Mouse (Mus musculus) embryo, embryonic 11.5 days (tissue): Measurements from ENCODE around the gene Usp29.
"Not testable (repeated sequence)": the region's sequence is repeated elsewhere in the genome, so short reads cannot be mapped to it uniquely, and the experiment has no call there.

Source experiments
- DNase-seq: peaks from one replicate; pipeline ENCODE4 v3.0.0-alpha.2; 2012; ENCODE audit warnings: low read depth, low spot score

The Usp29 gene

GRCm38 (mm10) chr7:6765240-6765639, 34.9 kb downstream of the Usp29 start:
- DNase-seq = no peak

DNA sequence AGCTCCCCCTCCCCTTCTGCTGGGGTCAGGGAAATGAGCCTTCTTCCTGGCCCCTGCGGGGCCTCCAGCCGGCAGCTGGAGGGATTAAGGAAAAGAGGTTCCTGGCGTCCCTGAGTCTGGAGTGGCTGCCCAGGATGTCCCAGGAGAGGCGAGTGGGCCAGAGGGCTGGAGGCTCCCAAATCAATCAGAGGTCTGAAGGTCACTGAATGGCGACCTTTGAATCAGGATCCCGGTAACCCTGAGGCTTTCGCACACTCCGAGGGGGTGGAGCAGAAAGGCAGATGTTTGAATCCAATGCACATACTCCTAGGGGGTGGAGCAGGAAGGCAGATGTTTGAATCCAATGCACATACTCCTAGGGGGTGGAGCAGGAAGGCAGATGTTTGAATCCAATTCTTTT, 39.9 kb downstream of the Usp29 start:
- no peak for DNase-seq

- DNase-seq = not testable (repeated sequence)
Observed at GRCm38 (mm10) chr7:6773865-6774413, 43.6 kb downstream of the Usp29 start.

DNA sequence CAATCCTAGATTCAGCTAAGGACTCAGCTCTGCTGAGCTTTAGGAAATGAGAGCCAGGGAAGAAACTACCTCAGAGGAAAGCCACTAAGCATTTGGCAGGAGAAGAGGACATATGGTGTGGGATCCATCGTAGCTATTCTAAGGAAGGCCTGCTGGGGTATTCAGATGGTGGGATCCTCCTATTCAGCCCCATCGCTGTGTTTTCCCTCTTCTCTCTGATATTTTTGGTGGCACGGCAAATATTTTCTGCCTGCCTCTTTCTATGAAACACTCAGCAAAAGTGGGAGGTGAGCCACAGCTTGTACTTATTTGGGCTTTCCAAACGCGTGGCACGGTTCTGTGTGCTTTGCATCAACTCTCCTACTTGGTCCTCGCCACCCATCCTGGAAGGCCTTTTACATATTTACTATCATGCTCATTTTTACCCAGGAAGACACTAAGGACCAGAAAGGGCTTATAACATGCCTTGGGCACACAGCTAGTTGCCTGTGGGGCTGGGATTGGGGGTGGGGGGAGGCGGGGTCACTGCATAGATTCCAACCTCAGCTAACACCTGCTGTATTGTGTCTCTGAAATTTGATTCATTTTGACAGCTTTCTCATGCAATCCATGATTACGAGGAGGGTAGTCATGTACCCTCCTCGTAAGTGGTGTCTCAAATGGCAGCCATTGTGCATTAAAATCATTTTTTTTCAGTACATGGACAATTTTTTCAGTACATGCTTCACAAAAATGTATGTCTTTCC, 46.1 kb downstream of the Usp29 start:
- DNase-seq = no peak

DNA sequence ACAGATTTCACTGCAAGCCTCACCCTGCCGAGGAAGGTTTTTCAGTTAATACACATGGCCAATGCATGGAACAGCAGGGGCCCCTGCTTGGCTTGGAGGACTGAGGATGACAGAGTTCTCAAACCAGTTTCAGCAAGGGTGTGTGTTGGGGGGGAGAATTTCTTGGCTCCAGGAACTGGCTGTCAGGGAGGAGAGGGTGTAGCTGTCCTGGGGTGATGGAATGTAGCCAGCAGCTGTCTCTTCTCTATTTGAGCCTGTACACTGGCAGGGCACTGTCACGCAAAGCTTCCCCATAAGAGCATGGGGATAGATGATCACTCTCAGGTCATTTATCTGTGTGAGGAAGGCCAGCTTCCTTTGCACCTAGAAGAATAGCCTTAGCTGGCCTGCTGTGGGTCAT, 46.7 kb downstream of the Usp29 start:
- DNase-seq = no peak

GRCm38 (mm10) chr7:6777689-6778088, 47.3 kb downstream of the Usp29 start:
- no peak for DNase-seq

DNA sequence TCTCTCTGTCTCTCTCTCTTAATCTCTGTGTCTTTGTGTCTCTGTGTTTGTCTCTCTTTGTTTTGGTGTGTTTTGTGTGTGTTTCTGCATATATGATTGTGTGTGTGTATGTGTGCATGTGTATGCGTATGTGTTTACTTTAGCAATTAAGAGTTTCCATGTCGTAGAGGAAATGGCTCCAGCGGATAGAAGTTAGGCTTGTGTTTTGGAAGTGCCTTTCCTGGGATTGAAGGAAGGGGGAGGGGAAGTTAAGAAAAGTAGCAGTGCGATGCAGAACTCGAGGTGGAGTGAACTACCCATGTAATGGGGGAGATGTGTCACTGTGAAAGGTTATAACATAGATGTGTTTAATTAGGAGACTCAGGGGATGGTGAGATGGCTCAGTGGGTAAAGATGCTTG, 48.8 kb downstream of the Usp29 start:
- no peak for DNase-seq

DNA sequence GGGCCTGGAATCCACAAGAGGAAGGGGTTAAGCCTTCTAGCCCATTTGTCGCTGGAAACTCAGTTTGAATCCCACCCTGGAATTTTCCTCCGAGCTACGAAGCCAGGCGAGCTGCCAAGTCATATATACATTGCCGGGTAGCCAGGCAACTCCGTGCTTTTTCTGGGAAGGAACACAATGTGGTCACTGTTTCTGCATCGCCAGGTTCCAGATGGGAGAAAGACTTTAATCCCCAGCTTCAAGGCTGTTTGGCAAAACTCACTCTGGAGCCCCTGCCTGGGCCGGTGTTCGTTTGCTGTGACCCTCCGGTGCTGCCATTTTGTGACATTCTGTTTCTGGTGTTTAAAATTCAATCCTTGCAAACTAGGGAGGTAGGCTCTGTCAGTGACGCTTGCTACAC, 51.2 kb downstream of the Usp29 start:
- DNase-seq = no peak

GRCm38 (mm10) chr7:6784340-6785073, 54.1 kb downstream of the Usp29 start:
- DNase-seq = no peak

DNA sequence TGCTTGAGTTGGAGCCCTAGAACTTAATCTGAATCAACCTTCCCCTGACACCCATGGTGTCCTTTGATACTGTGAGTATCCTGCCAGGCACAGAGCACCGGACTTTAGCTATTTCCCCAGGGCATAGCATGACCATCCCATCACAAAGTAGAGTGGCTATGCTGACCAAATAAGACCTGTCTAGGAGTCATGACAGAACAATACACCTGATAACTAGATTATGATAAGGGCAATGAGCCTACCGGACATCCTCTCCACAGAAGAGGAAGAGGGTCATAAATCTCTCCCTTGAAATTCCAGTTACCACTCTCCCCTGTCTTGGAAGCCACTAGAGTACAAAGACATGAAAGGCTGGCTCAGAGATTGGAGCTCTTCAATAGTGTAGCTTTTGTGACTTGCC, 56.6 kb downstream of the Usp29 start:
- DNase-seq = no peak

DNA sequence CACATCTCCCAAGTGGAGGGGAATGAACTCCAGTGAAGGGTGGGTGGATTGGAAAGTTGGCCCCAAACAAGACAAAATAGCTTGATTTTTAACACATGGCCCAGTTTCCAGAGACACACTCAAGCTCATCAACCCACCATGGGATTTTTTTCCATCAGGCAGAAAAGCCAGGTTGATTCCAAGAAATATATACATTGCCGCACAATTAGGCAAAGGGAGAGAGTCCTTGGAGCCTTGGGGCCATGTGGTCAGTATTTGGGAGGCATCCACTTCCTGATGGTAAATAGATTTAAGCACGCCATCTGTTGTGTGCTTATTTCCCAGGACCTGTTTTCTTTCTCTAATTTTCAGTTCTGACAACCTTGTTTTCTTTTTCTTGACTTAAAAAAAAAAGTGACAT, 57.7 kb downstream of the Usp29 start:
- no peak for DNase-seq

DNA sequence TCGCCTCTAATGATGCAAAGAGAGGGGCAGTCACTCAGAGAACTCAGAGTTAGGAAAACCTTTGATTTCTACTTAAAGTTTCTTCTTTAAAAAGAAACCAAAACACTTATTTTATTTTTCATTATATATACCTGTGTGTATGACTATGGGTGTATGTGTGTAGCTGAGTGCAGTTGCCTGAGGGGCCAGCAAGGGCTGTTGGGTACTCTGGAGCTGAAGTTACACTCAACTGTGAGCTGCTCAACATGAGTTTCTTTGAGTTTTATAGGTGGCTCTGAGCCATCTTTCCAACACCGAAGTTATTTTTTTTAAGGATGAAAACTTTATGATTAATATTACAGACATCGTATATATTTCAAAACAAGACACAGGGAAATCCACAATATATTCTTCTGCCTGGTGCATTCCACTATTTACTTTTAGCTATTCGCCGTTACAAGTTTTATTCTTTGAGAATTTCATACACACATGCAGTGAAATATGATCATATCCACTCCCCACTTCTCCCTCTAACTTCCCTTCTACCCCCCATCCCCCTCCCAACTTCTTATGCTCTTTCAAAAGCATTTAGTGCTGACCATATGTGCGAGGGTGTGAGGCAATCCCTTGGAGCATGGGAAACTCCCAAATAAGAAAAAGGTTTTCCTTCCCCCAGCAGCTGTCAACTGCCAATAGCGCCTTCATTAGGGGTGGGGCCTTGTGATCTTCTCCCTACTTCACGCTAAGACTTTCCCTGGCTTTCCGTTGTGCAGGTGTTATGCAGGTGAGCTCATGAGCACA, 61.1 kb downstream of the Usp29 start:
- no peak for DNase-seq

DNA sequence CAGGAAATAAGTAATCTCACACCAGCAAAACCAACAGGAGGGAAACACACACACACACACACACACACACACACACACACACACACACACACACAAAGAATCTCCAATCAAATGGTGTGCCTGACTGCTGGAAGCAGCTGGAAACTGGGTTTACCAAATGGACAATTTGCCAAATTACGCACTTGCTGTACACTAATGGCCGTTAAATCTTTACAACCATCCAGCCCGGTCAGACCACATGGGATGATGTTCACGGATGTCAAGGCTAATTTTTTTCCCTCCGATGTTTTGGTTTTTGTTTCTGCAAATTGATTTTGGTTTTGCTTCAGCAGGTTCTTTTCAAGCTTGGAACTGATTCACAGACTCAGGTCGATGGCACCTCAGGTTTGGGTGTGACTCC, 62.9 kb downstream of the Usp29 start:
- DNase-seq = no peak

- DNase-seq = no peak
Observed at GRCm38 (mm10) chr7:6793811-6794210, 63.4 kb downstream of the Usp29 start.

- no peak for DNase-seq
Observed at GRCm38 (mm10) chr7:6797408-6797807, 67.0 kb downstream of the Usp29 start.

GRCm38 (mm10) chr7:6799105-6799805, 68.9 kb downstream of the Usp29 start:
- DNase-seq = peak; percentile 59

GRCm38 (mm10) chr7:6800586-6801441, 70.4 kb downstream of the Usp29 start:
- no peak for DNase-seq

DNA sequence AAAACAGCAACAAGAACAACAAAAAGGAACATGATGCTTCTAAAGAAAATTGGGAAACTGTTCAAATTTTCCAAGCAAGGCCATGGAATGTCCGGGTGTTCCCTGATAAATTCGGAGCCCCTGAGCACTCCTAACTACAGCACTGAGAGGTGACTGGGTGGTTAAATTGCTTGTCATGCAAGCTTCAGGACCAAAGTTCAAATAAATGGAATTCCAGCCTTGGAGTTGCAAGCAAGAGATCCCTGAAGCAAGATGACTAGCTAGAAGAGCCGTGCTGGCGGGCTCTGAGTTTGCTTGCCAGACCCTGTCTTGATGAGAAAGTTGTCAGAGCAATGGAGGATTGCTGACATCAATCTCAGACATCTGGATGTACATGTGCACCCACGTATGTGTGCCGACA, 71.3 kb downstream of the Usp29 start:
- DNase-seq = no peak

- no peak for DNase-seq
Observed at GRCm38 (mm10) chr7:6810556-6810955, 80.2 kb downstream of the Usp29 start.

GRCm38 (mm10) chr7:6814971-6815370, 84.6 kb downstream of the Usp29 start:
- no peak for DNase-seq
